Mouse (Mus musculus) myocyte (in vitro differentiated cells): ENCODE measurements around the gene Ppp1r16b. TPM values are rescaled to one million over a fixed set of nuclear protein-coding genes. Genes with fewer than 3 reads are reported as not detected.

ENCODE experiments used
- H3K27me3 ChIP-seq: one replicate; pipeline ENCODE4 v1.6.1; 2011; ENCODE audit not compliant: control insufficient read depth, insufficient read depth, insufficient read length
- H3K36me3 ChIP-seq: one replicate; pipeline ENCODE4 v1.6.1; 2011; ENCODE audit not compliant: control insufficient read depth, insufficient read depth
- H3K4me2 ChIP-seq: one replicate; pipeline ENCODE4 v1.6.1; 2011; ENCODE audit warnings: low read depth, control low read depth
- H3K4me3 ChIP-seq: one replicate; pipeline ENCODE4 v1.5.1; 2011; ENCODE audit warnings: mild to moderate bottlenecking, control low read depth, moderate library complexity
- H3K79me2 ChIP-seq: one replicate; pipeline ENCODE4 v1.6.1; 2011; ENCODE audit not compliant: control insufficient read depth, insufficient read depth
- H3ac ChIP-seq: one replicate; pipeline ENCODE4 v1.6.1; 2011; ENCODE audit not compliant: control insufficient read depth, insufficient read length
- CEBPB ChIP-seq: IDR thresholded peaks from 2 replicates; pipeline ENCODE4 v1.6.1; 2011; ENCODE audit warnings: mild to moderate bottlenecking, moderate library complexity; ENCODE audit not compliant: poor library complexity, insufficient read depth, severe bottlenecking
- E2F4 ChIP-seq: IDR thresholded peaks from one replicate; pipeline ENCODE4 v1.6.1; 2011; ENCODE audit warnings: mild to moderate bottlenecking, control low read depth, moderate library complexity; ENCODE audit not compliant: insufficient read depth
- MAX ChIP-seq: IDR thresholded peaks from one replicate; pipeline ENCODE4 v1.6.1; 2011; ENCODE audit warnings: low read depth, mild to moderate bottlenecking, control low read depth
- MYOD1 ChIP-seq, 3 experiments: IDR thresholded peaks; one replicate each; pipeline ENCODE4 v1.6.1; 2011; ENCODE audit warnings: control low read depth in 2 of 3, low read depth in 2 of 3, mild to moderate bottlenecking in 2 of 3, moderate library complexity in 1 of 3; ENCODE audit not compliant: insufficient read length in 2 of 3, control insufficient read depth in 1 of 3
- MYOG ChIP-seq, 3 experiments: IDR thresholded peaks; one replicate each; pipeline ENCODE4 v1.6.1; 2011; ENCODE audit warnings: control low read depth in 2 of 3, low read depth in 2 of 3, mild to moderate bottlenecking in 2 of 3; ENCODE audit not compliant: insufficient read length in 2 of 3, control insufficient read depth in 1 of 3, insufficient read depth in 1 of 3
- POLR2A ChIP-seq: IDR thresholded peaks from one replicate; pipeline ENCODE4 v1.6.1; 2011; ENCODE audit warnings: low read depth, mild to moderate bottlenecking, control low read depth, moderate library complexity; ENCODE audit not compliant: insufficient read length
- POLR2AphosphoS2 ChIP-seq: IDR thresholded peaks from one replicate; pipeline ENCODE4 v1.6.1; 2011; ENCODE audit warnings: low read depth, control low read depth; ENCODE audit not compliant: insufficient read length
- REST ChIP-seq: IDR thresholded peaks from one replicate; pipeline ENCODE4 v1.6.1; 2011; ENCODE audit warnings: mild to moderate bottlenecking, control low read depth, moderate library complexity; ENCODE audit not compliant: insufficient read depth, insufficient read length
- SRF ChIP-seq: IDR thresholded peaks from one replicate; pipeline ENCODE4 v1.6.1; 2011; ENCODE audit warnings: low read depth; ENCODE audit not compliant: control insufficient read depth, insufficient read length
- TCF12 ChIP-seq: IDR thresholded peaks from one replicate; pipeline ENCODE4 v1.6.1; 2011; ENCODE audit warnings: mild to moderate bottlenecking, control low read depth; ENCODE audit not compliant: poor library complexity, insufficient read depth, severe bottlenecking
- TCF3 ChIP-seq: IDR thresholded peaks from one replicate; pipeline ENCODE4 v1.6.1; 2011; ENCODE audit warnings: low read depth, control low read depth; ENCODE audit not compliant: insufficient read length
- USF1 ChIP-seq: IDR thresholded peaks from one replicate; pipeline ENCODE4 v1.6.1; 2011; ENCODE audit warnings: low read depth, mild to moderate bottlenecking, control low read depth, moderate library complexity
- polyA plus RNA-seq: library from polyadenylated mRNA; unstranded; fragments of >200 nt; fragmentation: generic; extraction: Trizol; gene quantifications from one replicate; pipeline ENCODE4 v1.2.1, GENCODE M21; 2012; ENCODE audit warnings: missing spikeins

Ppp1r16b gene
- polyA plus RNA-seq, 1 experiment = 0.05 TPM

- Histone ChIP-seq H3K79me2 (no peaks in the 10 kb centered on the region), H3ac (no peak overlapping the region), H3K4me3 (no peak overlapping the region), H3K4me2 (peak overlapping the region; percentile 34), H3K27me3 (peaks cover 6% of the 10 kb centered on the region), H3K36me3 (no peaks in the 10 kb centered on the region)
- TF ChIP-seq MYOD1 (IDR thresholded peaks at IDR 0.05; ENCODE audit: control insufficient read depth in 1 of 3, insufficient read length in 2 of 3, low read depth in 2 of 3) (no peak), E2F4 (no peak), SRF (no peak), MAX (no peak), MYOG (IDR thresholded peaks at IDR 0.05; ENCODE audit: control insufficient read depth in 1 of 3, insufficient read depth in 1 of 3, insufficient read length in 2 of 3, low read depth in 2 of 3) (no peak), TCF12 (no peak), USF1 (no peak), POLR2AphosphoS2 (no peak), TCF3 (no peak), POLR2A (no peak), CEBPB (no peak), REST (no peak)
Observed at GRCm38 (mm10) chr2:158706704-158707408, 41.7 kb downstream of the Ppp1r16b start.

- Histone ChIP-seq H3K4me2 (no peak overlapping the region), H3K36me3 (no peaks in the 10 kb centered on the region)
Observed at GRCm38 (mm10) chr2:158708121-158708520, 42.9 kb downstream of the Ppp1r16b start.

GRCm38 (mm10) chr2:158711929-158712751 is 46.9 kb downstream of the Ppp1r16b start:
- Histone ChIP-seq H3K4me3 (no peak overlapping the region), H3K27me3 (peaks cover 6% of the 10 kb centered on the region), H3K4me2 (no peak overlapping the region), H3K79me2 (no peaks in the 10 kb centered on the region), H3K36me3 (no peaks in the 10 kb centered on the region), H3ac (no peak overlapping the region)
- TF ChIP-seq CEBPB = no peak
- no peak for TF ChIP-seq TCF12
- no peak for TF ChIP-seq REST
- no peak for TF ChIP-seq SRF
- no peak for TF ChIP-seq POLR2A
- no peak for TF ChIP-seq MYOD1 (IDR thresholded peaks at IDR 0.05; ENCODE audit: control insufficient read depth in 1 of 3, insufficient read length in 2 of 3, low read depth in 2 of 3)
- TF ChIP-seq MAX = no peak
- TF ChIP-seq MYOG (IDR thresholded peaks at IDR 0.05; ENCODE audit: control insufficient read depth in 1 of 3, insufficient read depth in 1 of 3, insufficient read length in 2 of 3, low read depth in 2 of 3) = no peak
- no peak for TF ChIP-seq POLR2AphosphoS2
- TF ChIP-seq USF1 = no peak
- TF ChIP-seq TCF3 = no peak
- no peak for TF ChIP-seq E2F4

More at GRCm38 (mm10) chr2:158708121-158708520, 42.9 kb downstream of the Ppp1r16b start:
- Histone ChIP-seq H3K27me3 (peaks cover 6% of the 10 kb centered on the region), H3K79me2 (no peaks in the 10 kb centered on the region), H3K4me3 (no peak overlapping the region), H3ac (no peak overlapping the region)
- TF ChIP-seq MYOG (IDR thresholded peaks at IDR 0.05; ENCODE audit: control insufficient read depth in 1 of 3, insufficient read depth in 1 of 3, insufficient read length in 2 of 3, low read depth in 2 of 3) = no peak
- no peak for TF ChIP-seq TCF12
- TF ChIP-seq POLR2A = no peak

GRCm38 (mm10) chr2:158714826-158715225 is 49.6 kb downstream of the Ppp1r16b start:
- H3ac ChIP-seq = no peak overlapping the region
- no peaks in the 10 kb centered on the region for H3K36me3 ChIP-seq
- TF ChIP-seq E2F4 (no peak), REST (no peak), TCF12 (no peak)

GRCm38 (mm10) chr2:158716066-158716465 is 50.9 kb downstream of the Ppp1r16b start:
- H3K4me2 ChIP-seq = no peak overlapping the region
- no peak overlapping the region for H3K4me3 ChIP-seq
- TF ChIP-seq TCF12 (no peak), CEBPB (no peak), SRF (no peak), POLR2AphosphoS2 (no peak), MYOG (IDR thresholded peaks at IDR 0.05; ENCODE audit: control insufficient read depth in 1 of 3, insufficient read depth in 1 of 3, insufficient read length in 2 of 3, low read depth in 2 of 3) (no peak), E2F4 (no peak), MYOD1 (IDR thresholded peaks at IDR 0.05; ENCODE audit: control insufficient read depth in 1 of 3, insufficient read length in 2 of 3, low read depth in 2 of 3) (no peak), USF1 (no peak), REST (no peak), MAX (no peak), POLR2A (no peak), TCF3 (no peak)
- no peak overlapping the region for H3ac ChIP-seq
- H3K36me3 ChIP-seq = no peaks in the 10 kb centered on the region
- no peaks in the 10 kb centered on the region for H3K27me3 ChIP-seq
- H3K79me2 ChIP-seq = no peaks in the 10 kb centered on the region

More at GRCm38 (mm10) chr2:158714826-158715225, 49.6 kb downstream of the Ppp1r16b start:
- Histone ChIP-seq H3K4me3 (no peak overlapping the region), H3K4me2 (no peak overlapping the region), H3K79me2 (no peaks in the 10 kb centered on the region), H3K27me3 (no peaks in the 10 kb centered on the region)
